Mouse (Mus musculus) embryo, embryonic 10.5 days (tissue): Measurements from ENCODE around the gene Cdh20.

ENCODE experiments used
- DNase-seq: peaks from one replicate; pipeline ENCODE4 v3.0.0-alpha.2; 2015; ENCODE audit warnings: low spot score

Gene Cdh20

DNA sequence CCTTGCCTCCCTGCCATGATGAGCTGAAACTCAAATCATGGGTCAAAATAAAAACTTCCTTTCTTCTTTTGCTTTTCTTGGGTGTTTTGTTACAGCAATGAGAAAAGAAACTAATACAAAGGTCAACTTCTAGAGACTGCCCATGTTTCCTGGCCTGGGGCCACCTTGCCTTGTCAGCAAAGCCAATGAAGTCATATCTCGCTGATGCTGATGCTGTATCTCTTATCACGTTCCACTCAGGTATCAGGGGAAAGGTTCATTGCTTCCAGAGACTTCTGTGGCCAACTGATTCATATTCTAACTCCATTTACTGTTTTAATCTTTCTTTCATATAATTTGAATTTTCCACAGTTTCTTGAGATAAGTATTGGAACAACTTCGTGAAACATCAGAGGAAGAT, 273.3 kb downstream of the Cdh20 start:
- DNase-seq: no peak
